Comparison of ENCODE assay signal across 14 mouse cellular contexts in genomic region chr11:79802566-79802965, GRCm38 (mm10).
DNase-seq lines count a peak whose midpoint lies in the region; ATAC-seq and TF ChIP-seq lines count a peak whose summit lies in the region.
"Had no signal": no experiment of that assay in that cellular context is flagged by ENCODE, and none has a peak within 500 bp of the region (broad histone marks: within the 10 kb centered on the region; RNA-seq: fewer than 3 reads in every experiment).

No protein-coding gene starts in this region.

- no peaks in the 10 kb centered on the region for H3K27me3 ChIP-seq in lung, embryonic 14.5 days (ENCODE audit: insufficient read depth, low read length)
- no peaks in the 10 kb centered on the region for H3K27me3 ChIP-seq in intestine, embryonic 16.5 days (replicated peaks; ENCODE audit: control insufficient read depth, insufficient read depth, low read length)
- no peaks in the 10 kb centered on the region for H3K27me3 ChIP-seq in stomach, embryonic 14.5 days (ENCODE audit: control insufficient read depth, insufficient read depth, low read length)
- H3K27me3 ChIP-seq: hindbrain, embryonic 15.5 days; liver, embryonic 13.5 days had no signal

- no peak overlapping the region for H3K4me2 ChIP-seq in lung, embryonic 14.5 days
- no peak overlapping the region for H3K4me2 ChIP-seq in intestine, embryonic 16.5 days (ENCODE audit: low read depth, low read length)
- no peak overlapping the region for H3K4me2 ChIP-seq in stomach, embryonic 14.5 days (replicated peaks; ENCODE audit: low read depth, low read length)
- H3K4me2 ChIP-seq: hindbrain, embryonic 15.5 days; liver, embryonic 13.5 days had no signal

- no peak overlapping the region for H3K4me3 ChIP-seq in lung, embryonic 14.5 days (ENCODE audit: low read depth, low read length)
- no peak overlapping the region for H3K4me3 ChIP-seq in intestine, embryonic 16.5 days (ENCODE audit: low read length)
- H3K4me3 ChIP-seq in stomach, embryonic 14.5 days (ENCODE audit: low read depth, low read length), result no peak overlapping the region
- H3K4me3 ChIP-seq: erythroblast, embryonic 14.5 days; hindbrain, embryonic 15.5 days; left cerebral cortex, adult 2 months; liver, embryonic 13.5 days had no signal

- TF ChIP-seq CTCF in lung, embryonic 14.5 days (IDR thresholded peaks at IDR 0.05; ENCODE audit: low read depth), result no peak

- H3K9me3 ChIP-seq in lung, embryonic 14.5 days (ENCODE audit: low read depth, low read length), result no peaks in the 10 kb centered on the region
- H3K9me3 ChIP-seq in intestine, embryonic 16.5 days (ENCODE audit: control insufficient read depth, low read length), result no peaks in the 10 kb centered on the region
- no peaks in the 10 kb centered on the region for H3K9me3 ChIP-seq in stomach, embryonic 14.5 days (ENCODE audit: control insufficient read depth, low read depth, low read length)
- H3K9me3 ChIP-seq: hindbrain, embryonic 15.5 days had no signal

- no peak overlapping the region for H3K9ac ChIP-seq in lung, embryonic 14.5 days
- no peak overlapping the region for H3K9ac ChIP-seq in intestine, embryonic 16.5 days (ENCODE audit: low read depth, low read length)
- H3K9ac ChIP-seq in stomach, embryonic 14.5 days (replicated peaks; ENCODE audit: low read depth, low read length), result 0 out of 2 replicates have a peak overlapping the region, but pooled peaks have one; percentile 14
- H3K9ac ChIP-seq: hindbrain, embryonic 15.5 days; liver, embryonic 13.5 days had no signal

- 36% methylated on average over 13 of the region's 13 CpGs for WGBS in lung, embryonic 14.5 days
- WGBS in intestine, embryonic 16.5 days, result 52% methylated on average over 13 of the region's 13 CpGs
- WGBS in stomach, embryonic 14.5 days, result 50% methylated on average over 13 of the region's 13 CpGs

- no peaks in the 10 kb centered on the region for H3K36me3 ChIP-seq in lung, embryonic 14.5 days (ENCODE audit: insufficient read depth)
- H3K36me3 ChIP-seq in intestine, embryonic 16.5 days (ENCODE audit: control insufficient read depth, insufficient read depth, low read length), result no peaks in the 10 kb centered on the region
- H3K36me3 ChIP-seq in stomach, embryonic 14.5 days (ENCODE audit: control insufficient read depth, insufficient read depth, low read length), result no peaks in the 10 kb centered on the region
- H3K36me3 ChIP-seq: hindbrain, embryonic 15.5 days; liver, embryonic 13.5 days had no signal

- peaks cover 39% of the 10 kb centered on the region for H3K4me1 ChIP-seq in lung, embryonic 14.5 days (ENCODE audit: insufficient read depth)
- peaks cover 25% of the 10 kb centered on the region for H3K4me1 ChIP-seq in intestine, embryonic 16.5 days (ENCODE audit: control insufficient read depth, insufficient read depth, low read length)
- H3K4me1 ChIP-seq in stomach, embryonic 14.5 days (ENCODE audit: control insufficient read depth, insufficient read depth, low read length), result peaks cover 48% of the 10 kb centered on the region

- ATAC-seq in lung, embryonic 14.5 days (ENCODE audit: insufficient read depth), result peak; percentile 15; the same call in 1 of the 2 replicates
- peak; percentile 35 for ATAC-seq in intestine, embryonic 16.5 days
- peak; percentile 9; the same call in 1 of the 2 replicates for ATAC-seq in stomach, embryonic 14.5 days (ENCODE audit: insufficient number of reproducible peaks, insufficient read depth, low FRiP score, low read depth)
- ATAC-seq: forebrain, embryonic 16.5 days had no signal

- H3K27ac ChIP-seq in lung, embryonic 14.5 days (ENCODE audit: low read depth), result peak overlapping the region; percentile 81
- H3K27ac ChIP-seq in intestine, embryonic 16.5 days (ENCODE audit: low read length), result peak overlapping the region; percentile 78
- H3K27ac ChIP-seq in stomach, embryonic 14.5 days (ENCODE audit: low read length), result peak overlapping the region; percentile 85
- H3K27ac ChIP-seq: hindbrain, embryonic 15.5 days; left cerebral cortex, adult 2 months; liver, embryonic 13.5 days had no signal

- DNase-seq in gastrocnemius, postnatal 10 days, result peak; percentile 48
- DNase-seq in gastrocnemius, adult 18-20 months (ENCODE audit: low spot score), result no peak
- peak; percentile 57 for DNase-seq in lung, embryonic 14.5 days
- DNase-seq in lung, postnatal 25 days (ENCODE audit: low spot score), result no peak
- no peak for DNase-seq in layer of hippocampus, postnatal 36 days
- DNase-seq in thymus, postnatal 36 days, result no peak
- DNase-seq: liver, embryonic 13.5 days; thymus, postnatal 14 days had no signal

Comparison
In these comparisons a context has a peak if more than half of its experiments do, and no peak if none do; other contexts are left out.
1. DNase-seq: peak in gastrocnemius, postnatal 10 days (single experiment) and lung, embryonic 14.5 days (single experiment); none in gastrocnemius, adult 18-20 months (single experiment), lung, postnatal 25 days (single experiment), layer of hippocampus, postnatal 36 days (0 of 2) and thymus, postnatal 36 days (0 of 2).
2. Peak in every context shown above with its lines, with median percentiles within 50 percentile points of each other: ATAC-seq and H3K27ac ChIP-seq.